Mouse (Mus musculus): ENCODE data around the gene Pdxk.

Pdxk gene

DNA sequence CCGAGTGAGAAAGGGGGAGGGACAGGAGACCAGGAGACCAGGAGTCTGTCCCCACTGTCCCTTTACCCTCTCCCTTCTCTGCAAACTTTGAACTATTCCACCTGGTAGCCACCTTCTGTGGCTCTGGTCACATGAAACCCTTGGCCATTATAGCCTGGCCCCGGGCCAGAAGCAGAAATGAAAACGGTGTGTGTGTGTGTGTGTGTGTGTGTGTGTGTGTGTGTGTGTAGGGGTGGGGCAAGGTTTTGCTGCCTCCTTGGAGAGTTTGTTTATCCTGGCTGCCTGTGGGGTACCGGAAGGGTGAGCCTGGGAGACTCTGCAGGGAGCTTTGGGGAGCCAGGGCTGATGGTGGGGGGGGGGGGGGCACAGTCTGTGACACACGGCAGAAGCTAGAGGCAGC, 4.3 kb downstream of the Pdxk start:
- 40% methylated on average over 5 of the region's 5 CpGs for WGBS

DNA sequence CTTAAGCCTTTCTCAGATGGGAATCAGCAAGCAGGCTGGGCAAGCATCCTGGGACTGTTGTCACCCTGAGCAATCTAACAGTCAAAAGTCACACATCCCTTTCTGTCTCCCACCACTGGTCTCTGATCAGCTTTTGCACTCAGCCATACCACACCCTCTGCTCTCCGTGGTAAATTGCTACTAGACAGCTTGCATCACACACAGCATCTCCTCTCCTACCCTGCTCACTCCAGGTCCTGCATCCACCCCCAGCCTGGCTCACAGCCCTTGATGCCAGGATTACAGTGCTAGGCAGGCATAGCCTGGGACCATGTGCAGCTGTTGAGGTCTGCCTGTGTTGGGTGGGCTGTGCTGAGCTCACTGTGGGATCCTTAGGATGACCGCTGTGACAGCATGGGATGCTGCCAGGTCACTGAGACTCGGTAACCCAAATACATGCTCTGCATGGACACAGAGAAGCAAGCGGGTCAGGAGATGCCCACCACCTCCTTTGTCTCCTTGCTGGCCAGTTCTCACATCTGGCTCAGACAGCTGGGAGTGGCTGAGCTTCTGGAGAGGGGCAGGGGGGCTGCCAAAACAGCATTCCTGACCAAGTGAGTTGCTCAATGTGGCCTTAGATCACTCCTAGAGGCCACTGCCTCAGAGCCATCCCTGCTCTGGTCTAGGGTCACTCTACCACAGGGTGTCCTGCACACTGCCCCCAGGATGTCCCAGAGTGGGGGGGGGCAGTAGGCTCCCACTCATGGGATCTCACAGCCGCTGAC, 6.2 kb downstream of the Pdxk start:
- WGBS = 52% methylated on average over 5 of the region's 5 CpGs

DNA sequence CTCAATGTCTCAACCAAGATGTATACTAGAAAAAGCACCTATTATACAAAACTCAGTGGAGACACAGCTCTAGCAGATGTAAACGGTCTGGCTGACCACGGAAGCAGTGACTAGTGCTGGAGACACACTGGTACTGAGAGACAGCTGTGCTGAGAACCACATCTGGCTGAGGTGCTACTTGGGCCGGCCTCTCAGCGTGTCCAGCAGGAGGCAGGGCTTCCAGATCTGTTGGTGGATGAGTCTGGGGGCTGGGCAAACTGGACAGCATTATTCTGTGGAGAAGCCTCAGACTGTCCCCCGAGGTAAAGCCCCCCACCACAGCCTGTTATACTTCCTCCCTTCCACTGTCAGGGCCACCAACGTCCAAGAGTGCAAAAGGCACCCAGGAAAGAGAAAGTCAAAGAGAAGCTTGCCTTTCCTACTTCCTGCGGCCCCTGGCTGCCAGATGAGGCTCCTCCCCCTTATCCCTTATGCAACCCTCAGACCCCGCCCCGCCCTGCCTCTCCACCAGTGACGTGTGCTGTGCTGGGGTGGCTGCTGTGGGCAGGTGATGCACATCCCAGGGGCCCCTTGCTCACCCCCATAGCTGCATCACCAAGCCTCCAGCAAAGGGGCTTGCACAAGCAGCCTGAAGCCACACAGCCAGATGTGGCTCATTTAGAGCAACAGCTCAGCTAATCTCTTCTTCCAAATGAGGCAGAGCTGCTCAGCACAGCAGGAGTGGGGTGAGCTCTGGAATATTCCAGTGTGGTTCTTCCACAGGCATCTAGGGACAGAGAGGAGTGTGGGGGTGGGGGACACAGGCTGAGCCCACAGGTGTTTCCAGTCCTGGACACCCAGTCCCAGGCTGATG, 7.1 kb downstream of the Pdxk start:
- 46% methylated on average over 10 of the region's 10 CpGs for WGBS

DNA sequence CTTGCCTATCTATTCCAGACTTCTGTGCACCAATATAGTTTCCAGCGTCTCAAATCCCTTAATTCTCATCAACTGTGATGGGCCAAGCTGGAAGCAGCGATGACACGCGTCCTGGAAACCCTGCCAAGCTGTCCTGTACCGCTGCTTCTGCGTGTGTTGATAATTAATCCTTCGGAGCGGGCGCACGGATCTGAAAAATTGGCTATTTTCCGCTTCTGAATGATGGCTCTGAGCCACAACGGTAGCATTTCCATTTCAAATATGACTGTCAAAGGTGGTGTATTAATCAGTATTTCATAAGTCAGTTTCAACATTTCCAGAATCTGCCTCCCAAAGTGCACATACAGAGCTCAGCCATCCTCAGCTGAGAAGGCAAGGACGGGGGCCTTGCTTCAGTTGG, 8.1 kb downstream of the Pdxk start:
- WGBS = 51% methylated on average over 13 of the region's 13 CpGs

DNA sequence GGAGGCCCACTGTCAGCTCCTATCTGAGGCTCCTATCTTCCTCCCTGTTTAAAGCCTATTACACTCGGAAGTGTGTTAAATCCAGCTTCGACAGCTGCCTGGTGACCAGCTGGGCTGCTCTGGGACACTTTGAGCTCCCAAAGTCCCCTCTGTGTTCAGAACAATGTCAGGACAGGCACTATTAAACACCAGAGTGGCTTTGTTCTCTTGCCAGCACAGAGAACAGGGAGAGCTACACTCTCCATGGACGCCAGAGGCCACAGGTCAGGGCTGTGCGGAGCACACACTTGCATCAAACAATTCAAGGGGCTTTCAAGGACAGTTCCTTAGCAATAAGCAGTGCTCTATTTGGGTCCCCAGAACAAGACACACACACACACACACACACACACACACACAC, 12.1 kb downstream of the Pdxk start:
- WGBS = 38% methylated on average over 4 of the region's 4 CpGs

DNA sequence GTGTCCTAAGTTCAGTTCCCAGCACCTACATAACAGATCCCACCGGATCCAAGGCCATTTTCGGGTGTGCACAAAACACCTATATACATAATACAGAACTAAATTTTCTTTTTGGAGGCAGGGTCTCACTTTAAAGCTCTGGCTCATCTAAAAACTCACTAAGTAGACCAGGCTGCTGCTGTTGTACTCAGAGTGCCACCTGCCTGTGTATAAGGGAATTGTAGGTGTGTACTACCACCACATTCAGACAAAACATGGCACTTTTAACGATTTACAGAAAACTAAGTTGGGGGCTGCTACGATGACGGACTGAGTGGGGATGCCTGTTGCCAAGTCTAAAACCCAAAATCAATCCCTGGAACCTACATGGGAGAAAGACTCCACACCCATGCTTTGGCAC, 14.0 kb downstream of the Pdxk start:
- WGBS = 92% methylated on average over 5 of the region's 5 CpGs

DNA sequence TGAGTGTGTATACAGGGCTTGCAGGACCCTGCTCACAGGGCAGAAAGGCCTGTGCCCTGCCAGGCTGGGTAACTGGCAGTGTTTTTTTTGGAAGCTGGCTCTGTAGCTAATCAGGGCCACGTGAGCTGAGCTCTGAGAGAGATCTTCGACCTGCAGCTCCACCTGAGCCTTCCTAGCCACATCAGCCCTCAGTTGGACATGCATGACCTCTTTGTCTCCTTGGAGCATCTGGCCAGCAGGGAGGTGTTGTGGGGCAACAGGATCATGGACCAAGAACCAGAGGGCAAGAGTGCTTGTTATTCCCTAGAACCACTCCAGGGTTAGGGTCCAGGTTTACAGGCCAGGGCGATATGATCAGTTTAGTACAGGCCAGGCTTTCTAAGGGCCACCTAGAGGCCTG, 17.4 kb downstream of the Pdxk start:
- 89% methylated on average over 3 of the region's 3 CpGs for WGBS

DNA sequence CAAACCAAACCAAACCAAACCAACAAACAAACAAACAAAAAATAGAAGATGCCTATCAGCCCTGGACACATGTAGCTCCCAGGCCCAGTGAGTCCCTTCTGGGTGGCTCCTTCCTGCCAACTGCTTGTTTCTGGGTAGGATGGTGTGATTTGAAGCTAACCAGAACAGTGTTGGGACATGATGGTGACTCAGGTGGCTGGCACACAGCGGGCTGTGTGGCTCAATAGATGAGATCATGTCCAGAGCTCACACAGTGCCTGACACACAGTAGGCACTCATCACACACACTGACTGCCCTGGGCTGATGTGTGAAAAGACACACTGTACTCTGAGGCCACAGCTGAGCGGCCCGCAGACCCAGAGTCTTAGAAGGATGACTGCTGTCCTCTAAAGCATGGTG, 18.6 kb downstream of the Pdxk start:
- WGBS = 85% methylated on average over 3 of the region's 3 CpGs

DNA sequence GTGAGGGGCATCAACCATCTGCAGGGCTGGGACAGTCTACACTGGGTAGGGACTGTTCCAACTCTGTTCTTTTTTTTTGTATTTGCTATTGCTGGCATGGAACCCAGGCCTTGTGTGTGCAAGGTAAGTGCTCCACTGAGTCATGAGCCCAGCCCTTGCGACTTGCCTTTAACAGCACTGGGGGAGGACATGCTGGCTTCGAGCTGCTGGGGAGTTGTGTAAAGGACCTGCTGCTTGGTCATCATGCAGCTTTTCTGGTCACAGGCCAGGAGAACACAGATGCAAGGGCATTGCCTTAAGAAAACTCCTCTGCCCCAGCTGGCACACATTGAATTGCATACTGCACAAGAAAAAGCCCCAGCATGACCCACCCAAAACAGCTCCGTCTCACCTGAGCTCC, 22.5 kb downstream of the Pdxk start:
- WGBS = 61% methylated on average over 3 of the region's 3 CpGs

DNA sequence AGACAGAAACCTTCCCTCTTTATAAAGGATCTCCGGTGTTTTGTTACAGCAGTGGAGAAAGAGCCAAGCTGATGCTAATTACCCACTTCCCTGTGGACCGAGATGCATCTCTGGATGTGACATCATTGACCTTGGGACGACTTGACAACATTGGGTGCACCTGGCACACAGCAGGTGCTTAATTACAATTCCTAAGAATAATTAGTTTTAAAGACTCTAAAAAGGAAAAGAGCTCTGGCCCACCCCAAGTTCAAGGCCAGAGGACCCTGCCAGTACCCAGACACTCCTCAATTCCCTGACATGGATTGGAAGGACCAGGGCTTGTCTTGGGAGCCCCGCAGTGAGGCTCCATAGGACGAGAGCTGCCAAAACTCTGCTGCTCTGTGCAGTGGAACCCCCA, 23.2 kb downstream of the Pdxk start:
- 86% methylated on average over 5 of the region's 5 CpGs for WGBS

DNA sequence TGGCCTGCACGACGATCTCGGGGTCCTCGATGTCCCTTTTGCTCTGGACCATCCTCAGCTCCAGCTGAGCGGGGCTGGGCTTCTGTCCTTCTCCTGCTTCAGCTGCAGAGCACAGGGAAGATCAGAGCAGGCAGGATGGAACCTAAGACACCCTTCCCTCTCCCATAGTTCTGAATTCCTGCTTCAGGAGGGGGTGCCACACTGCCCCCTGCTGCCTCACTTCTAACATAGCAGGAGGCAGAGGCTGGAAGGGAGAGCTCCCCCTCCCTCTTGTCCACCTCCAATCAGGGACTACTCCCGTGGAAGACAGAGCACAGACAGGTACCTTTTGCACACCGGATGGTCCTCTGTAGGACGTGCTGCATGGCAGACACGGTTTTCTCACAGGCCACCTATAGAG, 24.0 kb downstream of the Pdxk start:
- WGBS = 68% methylated on average over 9 of the region's 9 CpGs

DNA sequence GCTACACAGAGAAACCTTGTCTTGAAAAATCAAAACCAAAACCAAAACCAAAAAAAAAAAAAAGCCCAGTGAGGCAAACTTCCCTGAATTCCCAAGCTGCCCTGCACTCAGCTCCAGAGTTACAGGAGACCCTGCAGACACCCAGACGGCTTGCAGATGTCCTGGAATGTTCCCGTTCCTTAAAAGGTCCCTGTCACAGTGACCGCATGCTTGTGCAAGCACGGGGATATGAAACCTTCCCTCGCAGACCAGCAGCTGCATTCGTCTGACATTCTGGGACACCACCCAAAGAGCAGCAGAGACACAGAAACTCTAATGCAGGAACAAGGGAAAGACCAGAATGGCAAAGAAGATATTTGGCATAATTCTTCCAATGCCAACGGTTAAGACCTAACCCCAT, 24.8 kb downstream of the Pdxk start:
- 84% methylated on average over 7 of the region's 7 CpGs for WGBS

DNA sequence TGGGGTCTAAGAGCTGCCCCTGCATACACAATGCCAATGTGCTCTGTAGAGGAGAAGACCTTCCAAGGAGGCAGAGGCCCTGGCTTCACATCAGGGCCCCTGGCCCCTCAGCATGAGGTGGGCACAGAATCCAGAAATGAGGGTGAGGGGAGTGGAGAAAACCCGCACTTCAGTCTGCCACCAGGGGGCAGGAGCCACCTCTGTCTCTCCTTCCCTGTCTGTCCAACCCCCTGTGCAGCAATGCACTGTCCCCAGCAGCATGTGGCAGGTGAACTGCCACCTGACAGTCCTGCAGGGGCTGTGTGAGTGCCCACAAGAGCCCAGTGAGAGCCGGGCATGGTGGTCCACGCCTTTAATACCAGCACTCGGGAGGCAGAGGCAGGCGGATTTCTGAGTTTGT, 25.2 kb downstream of the Pdxk start:
- WGBS = 64% methylated on average over 5 of the region's 5 CpGs

DNA sequence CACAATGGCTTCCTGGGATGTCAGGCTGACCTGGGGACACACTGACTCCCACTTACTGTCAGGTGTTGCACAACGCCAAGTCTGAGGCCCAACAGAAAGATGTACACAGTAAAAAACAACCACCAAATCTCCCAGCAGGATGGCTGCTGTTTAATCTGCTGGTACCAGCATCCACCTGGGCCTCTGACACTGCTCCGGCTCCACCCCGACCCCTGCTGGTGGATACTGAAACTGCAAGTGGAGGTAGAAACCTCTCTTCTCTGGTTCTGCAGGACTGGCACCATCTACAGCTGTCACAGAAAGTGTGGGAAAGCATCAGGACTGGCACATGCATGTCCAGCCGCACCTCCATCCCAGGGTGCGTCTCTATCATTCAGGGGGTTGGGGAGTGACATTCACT, 26.7 kb downstream of the Pdxk start:
- WGBS = 22% methylated on average over 5 of the region's 5 CpGs

DNA sequence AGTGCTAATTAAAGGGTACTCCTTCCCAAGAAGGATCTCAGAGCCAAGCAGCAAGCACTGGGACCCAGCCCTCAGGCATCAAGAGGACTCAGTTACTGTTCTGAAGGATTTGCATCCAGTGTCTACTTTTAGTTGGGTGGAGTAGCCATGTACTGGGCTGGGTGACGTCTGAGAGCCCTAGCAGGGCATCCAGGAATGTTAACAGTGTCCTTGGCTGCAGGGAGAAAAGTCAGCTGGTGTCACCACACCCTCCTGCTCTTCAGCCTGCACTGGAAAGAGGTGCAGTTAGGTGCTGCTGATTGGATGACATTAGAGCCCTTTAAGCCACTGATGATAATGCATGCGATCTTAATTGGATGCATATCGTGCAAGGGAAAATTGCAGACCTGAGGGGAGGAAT, 31.9 kb downstream of the Pdxk start:
- WGBS = 77% methylated on average over 3 of the region's 3 CpGs

DNA sequence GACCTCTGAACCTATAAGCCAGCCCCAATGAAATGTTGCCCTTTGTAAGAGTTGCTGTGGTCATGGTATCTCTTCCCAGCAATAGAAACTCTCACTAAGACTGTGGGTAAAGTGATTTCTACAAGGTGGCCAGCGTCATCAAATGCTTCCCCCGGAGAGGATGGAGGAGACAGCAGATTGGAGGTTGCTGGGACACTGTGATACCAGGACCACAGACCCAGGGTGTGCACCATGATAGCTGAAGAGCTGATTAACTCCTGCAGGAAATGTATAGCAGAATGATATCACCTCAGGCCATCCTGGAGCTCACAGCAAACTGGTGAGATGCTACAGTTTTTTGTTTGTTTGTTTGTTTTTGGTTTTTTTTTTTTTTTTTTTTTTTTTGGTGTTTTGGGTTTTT, 35.0 kb downstream of the Pdxk start:
- WGBS = 97% methylated on average over 2 of the region's 2 CpGs

DNA sequence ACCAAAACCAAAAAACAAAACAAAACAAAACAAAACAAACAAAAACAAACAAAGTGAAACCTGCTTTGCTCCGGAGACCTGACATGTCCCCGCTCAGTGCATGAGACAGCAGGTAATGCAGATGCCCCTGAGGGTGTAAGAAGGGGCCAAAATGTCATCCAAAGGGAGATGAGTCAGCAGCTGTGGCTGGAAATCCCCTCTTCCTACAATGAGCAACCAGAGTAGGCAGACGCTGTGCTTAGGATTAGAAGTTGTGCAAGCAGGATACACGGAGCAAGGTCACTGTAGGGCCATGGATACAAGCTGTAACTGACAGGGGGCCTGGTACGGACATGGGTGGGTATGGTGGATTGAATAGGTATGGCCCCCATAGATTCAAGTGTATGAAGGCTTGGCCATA, 35.6 kb downstream of the Pdxk start:
- WGBS = 83% methylated on average over 5 of the region's 5 CpGs

DNA sequence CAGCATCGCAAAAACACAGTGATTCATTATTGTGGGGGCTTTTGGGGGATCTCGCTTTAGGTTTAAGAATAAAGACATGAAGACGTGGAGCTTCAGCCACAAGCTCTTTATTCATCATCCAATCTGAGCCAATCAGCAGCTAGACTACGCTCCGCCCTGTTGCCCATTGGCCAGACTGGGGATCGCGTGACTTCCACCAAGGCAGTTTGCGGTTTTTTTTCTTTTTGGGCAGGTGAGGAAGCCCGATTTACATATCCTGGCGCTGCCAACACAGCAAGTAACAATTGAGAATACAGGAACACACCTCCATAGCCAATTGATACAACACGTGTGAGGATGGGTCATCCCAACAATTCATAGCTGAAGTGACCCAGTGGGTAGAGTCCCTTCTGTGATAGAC, 36.7 kb downstream of the Pdxk start:
- 92% methylated on average over 11 of the region's 11 CpGs for WGBS

DNA sequence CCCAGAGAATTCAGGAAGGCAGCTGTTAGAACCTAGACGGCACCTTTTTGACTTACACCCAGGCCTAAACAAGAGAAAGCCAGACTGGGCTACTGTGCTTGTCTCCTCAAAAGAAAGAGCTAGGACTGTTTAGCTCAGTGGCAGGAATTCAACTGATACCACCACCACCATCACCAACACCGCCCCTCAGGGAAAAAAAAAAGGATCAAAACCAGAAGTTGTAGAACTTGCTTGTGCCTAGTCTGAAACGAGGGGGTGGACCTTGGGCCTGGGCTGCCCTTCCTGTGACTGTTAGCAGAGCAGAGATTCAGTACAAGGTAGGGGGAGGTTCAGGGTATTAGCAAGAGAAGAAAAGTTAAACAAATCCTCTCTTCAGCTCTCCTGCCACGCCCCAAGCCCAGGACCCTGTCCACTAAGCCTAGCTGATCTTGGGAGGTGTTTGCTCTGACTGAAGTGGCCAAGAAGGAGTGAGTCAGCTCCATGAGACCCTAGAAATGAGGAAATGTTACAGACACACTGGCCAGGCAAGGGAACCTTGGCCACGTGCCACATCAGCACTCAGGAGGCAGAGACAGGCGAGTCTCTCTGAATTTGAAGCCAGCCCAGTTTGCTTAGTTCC, 38.5 kb downstream of the Pdxk start:
- WGBS = 46% methylated on average over 6 of the region's 6 CpGs

DNA sequence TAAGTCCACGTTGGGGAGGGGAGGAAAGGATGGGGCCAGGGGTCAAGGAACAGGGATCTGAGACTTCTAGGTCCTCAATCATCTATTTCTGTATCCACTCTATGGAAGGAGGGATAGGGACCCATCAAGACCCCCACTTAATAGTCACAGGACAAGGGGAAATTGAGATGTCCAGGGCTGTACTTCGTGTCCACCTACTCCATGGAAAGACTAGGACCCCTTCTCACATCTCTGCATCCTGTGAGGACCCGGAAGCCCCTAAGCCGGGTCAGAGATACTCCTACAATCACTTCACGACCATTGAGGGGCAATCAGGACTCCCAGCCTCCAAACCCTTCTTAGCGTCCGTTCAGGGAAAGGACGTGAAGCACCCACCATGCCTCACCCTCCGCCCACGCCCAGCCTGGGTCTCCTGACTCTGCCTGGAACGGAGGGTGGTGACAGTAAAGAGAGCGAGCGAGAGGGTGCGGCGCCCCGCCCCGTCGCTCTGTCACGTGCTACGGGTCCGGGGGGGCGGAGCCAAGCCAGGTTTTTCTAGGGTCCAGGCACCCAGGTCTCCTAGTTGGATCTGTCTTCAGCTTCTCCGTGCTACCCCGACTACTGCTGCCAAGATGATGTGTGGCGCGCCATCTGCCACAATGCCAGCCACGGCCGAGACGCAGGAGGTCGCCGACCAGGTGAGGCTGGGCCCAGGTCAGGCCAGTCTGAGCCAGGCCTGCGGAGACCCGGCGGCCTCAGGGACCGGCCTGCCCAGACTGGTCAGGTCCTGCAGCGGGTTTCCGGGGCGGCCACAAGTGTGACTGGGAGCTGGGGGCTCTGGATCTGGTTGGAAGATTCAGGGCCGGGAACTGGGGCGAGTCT, 39.4 kb downstream of the Pdxk start, which contains the start of gene Cstb:
Gene Cstb, plus strand, starts transcription at position 489 of the 861 bp plus-strand sequence.
- WGBS = 1% methylated on average over 40 of the region's 40 CpGs

DNA sequence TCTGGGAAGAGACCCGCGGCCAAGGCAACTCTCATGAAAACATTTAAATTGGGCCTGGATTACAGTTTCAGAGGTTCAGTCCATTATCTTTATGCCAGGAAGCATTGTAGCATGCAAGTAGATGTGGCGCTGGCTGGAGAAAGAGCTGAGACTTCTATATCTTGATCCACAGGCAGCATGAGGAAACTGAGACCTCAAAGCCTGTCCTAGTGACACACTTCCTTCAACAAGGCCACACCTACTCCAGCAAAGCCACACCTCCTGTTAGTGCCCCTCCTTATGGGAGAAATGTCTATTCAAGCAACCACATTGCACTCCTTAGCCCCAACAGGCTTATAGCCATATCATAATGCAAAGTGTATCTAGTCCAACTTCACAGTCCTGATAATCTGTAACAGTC, 42.2 kb downstream of the Pdxk start:
- 93% methylated on average over 3 of the region's 3 CpGs for WGBS

DNA sequence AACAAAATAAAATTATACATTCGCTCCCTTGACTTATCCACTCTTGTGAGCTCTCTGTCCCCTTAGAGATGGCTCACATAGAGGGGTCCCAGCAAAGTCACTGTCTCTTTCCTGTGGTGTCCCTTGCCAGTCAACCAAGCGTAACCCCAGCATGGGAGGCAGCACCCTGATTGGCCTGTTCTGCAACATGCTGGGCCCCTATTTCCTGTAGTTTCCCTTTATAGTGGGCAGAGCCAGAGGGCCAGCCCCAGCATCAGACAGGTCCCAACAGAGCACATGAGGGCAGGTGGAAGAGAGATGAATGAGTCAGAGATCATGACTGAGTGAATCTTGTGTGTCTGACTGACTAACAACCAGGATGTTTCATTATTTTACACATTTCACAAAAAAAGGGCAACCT, 43.8 kb downstream of the Pdxk start:
- 95% methylated on average over 2 of the region's 2 CpGs for WGBS

All from cerebral cortex, adult 2 months (tissue).